Mouse (Mus musculus) midbrain, postnatal 0 days (tissue): ENCODE results near the gene Noxred1. TPM values are rescaled to one million over a fixed set of nuclear protein-coding genes. Genes with fewer than 3 reads are reported as not detected.

Experiments used
- ATAC-seq: fragments of 200-750 bp; cut with Nextera tagmentation; 2 replicates; pipeline ENCODE4 v1.8.0; 2017; ENCODE audit warnings: moderate number of reproducible peaks, mild to moderate bottlenecking, moderate TSS enrichment, moderate library complexity; ENCODE audit not compliant: low FRiP score
- DNase-seq: peaks from one replicate; pipeline ENCODE4 v3.0.0-alpha.2; 2015; ENCODE audit warnings: low spot score
- H3K27ac ChIP-seq: fragments of 300-500 bp; sonication (generic); 2 replicates; pipeline ENCODE4 v1.5.1; 2014; ENCODE audit warnings: low read depth, mild to moderate bottlenecking, low read length, mixed read lengths
- H3K27me3 ChIP-seq: fragments of 300-500 bp; sonication (generic); 2 replicates; pipeline ENCODE4 v1.6.1; 2014; ENCODE audit warnings: low read length, control low read depth, mixed read lengths; ENCODE audit not compliant: insufficient read depth
- H3K36me3 ChIP-seq: fragments of 300-500 bp; sonication (generic); 2 replicates; pipeline ENCODE4 v1.6.1; 2014; ENCODE audit warnings: low read length, control low read depth, mixed read lengths; ENCODE audit not compliant: insufficient read depth
- H3K4me1 ChIP-seq: fragments of 300-500 bp; sonication (generic); 2 replicates; pipeline ENCODE4 v1.6.1; 2014; ENCODE audit warnings: mild to moderate bottlenecking, control low read depth, antibody characterized with exemption, low read length, mixed read lengths; ENCODE audit not compliant: insufficient read depth
- H3K4me2 ChIP-seq: fragments of 300-500 bp; sonication (generic); 2 replicates; pipeline ENCODE4 v1.6.1; 2014; ENCODE audit warnings: low read depth, mild to moderate bottlenecking, low read length, mixed read lengths; ENCODE audit not compliant: poor library complexity, severe bottlenecking
- H3K4me3 ChIP-seq: fragments of 300-500 bp; sonication (generic); 2 replicates; pipeline ENCODE4 v1.5.1; 2014; ENCODE audit warnings: low read depth, mild to moderate bottlenecking, low read length, moderate library complexity
- H3K9ac ChIP-seq: fragments of 300-500 bp; sonication (generic); replicated peaks from 2 replicates; pipeline ENCODE4 v1.6.1; 2014; ENCODE audit warnings: mild to moderate bottlenecking, low read length, moderate library complexity, mixed read lengths; ENCODE audit not compliant: poor library complexity, severe bottlenecking
- H3K9me3 ChIP-seq: fragments of 300-500 bp; sonication (generic); 2 replicates; pipeline ENCODE4 v1.6.1; 2016; ENCODE audit warnings: low read length, control low read depth
- CTCF ChIP-seq: IDR thresholded peaks from 2 replicates; pipeline ENCODE4 v1.5.1; 2016; ENCODE audit warnings: antibody characterized with exemption, mild to moderate bottlenecking
- WGBS: fragments of 180-500 bp; shearing (Covaris S2); extraction: QIAGEN DNeasy Blood & Tissue Kit; methylation state at CpG from one replicate; pipeline ENCODE4 v1.1.7; 2014; 5-methylcytosine and 5-hydroxymethylcytosine counted together
- polyA plus RNA-seq: library from polyadenylated mRNA; unstranded; fragments of >200 nt; fragmentation: Nextera tagmentation; extraction: Ambion mirVana; gene quantifications from 2 replicates; pipeline ENCODE4 v1.2.1, GENCODE M21; 2015
- total RNA-seq: library from RNA; depleted of rRNA; stranded (reverse); fragments of >200 nt; gene quantifications from 2 replicates; pipeline ENCODE4 v1.2.3, GENCODE M21; 2014

The Noxred1 gene
- total and polyA plus RNA-seq, 2 experiments from 2014 or later, result 0.30 to 0.88 TPM

DNA sequence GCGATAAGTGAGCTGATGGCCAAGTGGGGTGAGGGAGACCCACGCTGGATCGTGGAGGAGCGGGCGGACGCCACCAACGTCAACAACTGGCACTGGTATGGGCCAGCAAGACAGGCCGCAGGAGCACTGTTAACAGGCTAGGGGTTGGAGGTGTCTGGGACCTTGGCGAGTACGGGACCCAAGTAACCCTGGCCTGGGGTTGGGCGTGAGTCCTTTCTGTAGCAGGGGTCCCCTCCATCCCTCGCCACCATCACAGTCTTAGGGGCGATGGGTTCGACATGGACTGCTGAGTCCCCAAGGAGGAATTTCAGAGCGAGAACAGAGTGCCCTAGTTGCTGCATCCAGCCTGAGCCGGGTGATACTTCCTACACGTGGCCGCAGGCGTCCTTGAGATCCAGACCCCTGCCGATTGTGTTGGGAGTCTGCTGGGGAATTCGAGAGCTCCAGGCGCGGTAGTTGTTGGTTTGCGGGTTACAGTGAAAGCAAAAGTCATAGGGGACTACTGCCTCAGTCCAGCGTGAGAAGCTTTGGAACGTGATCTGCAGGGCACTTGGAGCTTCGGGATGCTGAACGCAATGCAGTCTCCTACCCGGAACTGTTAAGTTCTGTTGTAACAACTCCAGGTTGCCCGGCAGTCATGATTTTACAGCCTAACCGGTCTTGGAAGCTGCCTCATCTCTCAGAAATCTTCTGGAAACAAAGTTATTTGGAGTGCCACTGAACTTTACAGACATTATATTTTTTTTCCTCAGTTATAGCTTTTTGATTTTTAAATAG lies 28.5 kb upstream of the Noxred1 start:
- Histone ChIP-seq H3K9me3 (no peaks in the 10 kb centered on the region), H3K27me3 (no peaks in the 10 kb centered on the region), H3K27ac (peak overlapping the region; percentile 86), H3K4me1 (0 out of 2 replicates have a peak, but pooled peaks cover 9% of the 10 kb centered on the region), H3K4me3 (peak overlapping the region; percentile 62), H3K9ac (peak overlapping the region; percentile 71), H3K36me3 (peaks cover 33% of the 10 kb centered on the region), H3K4me2 (peak overlapping the region; percentile 62)
- ATAC-seq, result peak; percentile 70
- WGBS, result 0% methylated on average over 31 of the region's 31 CpGs
- TF ChIP-seq CTCF, result no peak
- DNase-seq, result peak; percentile 26

GRCm38 (mm10) chr12:87266108-87266826 lies 27.7 kb upstream of the Noxred1 start, which contains the start of the genes Vipas39 and Ahsa1:
Gene Vipas39 (minus strand): TSS chr12:87266256.
Gene Ahsa1 (plus strand): TSS chr12:87266479.
- no peaks in the 10 kb centered on the region for H3K9me3 ChIP-seq
- DNase-seq (peak; percentile 99), ATAC-seq (peak; percentile 97)
- H3K27me3 ChIP-seq, result no peaks in the 10 kb centered on the region
- H3K36me3 ChIP-seq, result peaks cover 33% of the 10 kb centered on the region
- WGBS, result under 1% methylated on average over 31 of the region's 31 CpGs
- peak within 1 kb of the TSS; percentile 62 for H3K4me2 ChIP-seq
- 0 out of 2 replicates have a peak, but pooled peaks cover 9% of the 10 kb centered on the region for H3K4me1 ChIP-seq
- H3K9ac ChIP-seq, result peak within 1 kb of the TSS; percentile 71
- H3K27ac ChIP-seq, result peak within 1 kb of the TSS; percentile 86
- peak within 1 kb of the TSS; percentile 62 for H3K4me3 ChIP-seq
- peak; percentile 64 for TF ChIP-seq CTCF

GRCm38 (mm10) chr12:87265444-87265843 lies 26.9 kb upstream of the Noxred1 start:
- peaks cover 29% of the 10 kb centered on the region for H3K36me3 ChIP-seq
- 0 out of 2 replicates have a peak, but pooled peaks cover 9% of the 10 kb centered on the region for H3K4me1 ChIP-seq
- peak overlapping the region; percentile 54 for H3K4me2 ChIP-seq
- no peak for TF ChIP-seq CTCF
- WGBS, result 25% methylated on average over 11 of the region's 11 CpGs
- H3K9ac ChIP-seq, result peak overlapping the region; percentile 71
- no peaks in the 10 kb centered on the region for H3K9me3 ChIP-seq
- ATAC-seq (no peak), DNase-seq (no peak)
- H3K27me3 ChIP-seq, result no peaks in the 10 kb centered on the region
- H3K27ac ChIP-seq, result peak overlapping the region; percentile 86
- peak overlapping the region; percentile 62 for H3K4me3 ChIP-seq

DNA sequence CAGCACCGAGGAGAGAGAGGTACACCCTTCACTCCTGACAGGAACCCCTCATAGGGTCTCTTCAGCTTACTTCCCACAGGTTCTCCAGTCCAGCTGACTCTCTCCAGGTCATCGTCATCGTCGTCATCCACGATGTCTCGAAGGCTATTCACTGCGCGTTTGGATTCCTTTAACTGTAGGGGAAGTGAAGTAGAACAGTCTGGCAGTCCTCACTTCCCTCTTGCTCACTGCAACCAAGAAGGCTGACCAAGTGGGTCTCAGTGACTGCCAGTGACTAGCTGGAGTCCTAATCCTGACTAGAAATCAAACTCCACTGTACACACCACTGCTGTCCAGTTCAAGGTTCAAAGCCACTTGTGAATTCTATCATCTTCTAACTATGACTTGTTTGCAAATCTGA lies 22.0 kb upstream of the Noxred1 start:
- no peaks in the 10 kb centered on the region for H3K9me3 ChIP-seq

DNA sequence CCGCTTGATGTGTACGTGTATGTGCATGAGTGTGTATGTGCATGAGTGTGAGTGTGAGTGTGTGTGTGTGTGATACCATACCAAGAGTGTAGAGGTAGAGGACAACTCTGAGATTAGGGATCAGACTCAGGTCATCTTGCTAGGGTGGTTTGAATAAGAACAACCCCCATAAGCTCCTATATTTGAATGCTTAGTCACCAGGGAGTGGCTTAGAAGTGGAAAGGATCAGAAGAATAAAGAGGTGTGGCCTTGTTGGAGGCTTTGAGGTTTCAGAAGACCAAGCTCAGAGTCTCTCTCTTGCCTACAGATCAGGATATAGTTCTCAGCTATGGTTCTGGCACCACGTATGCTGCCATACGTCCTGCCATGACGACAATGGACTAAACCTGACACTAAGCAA lies 18.1 kb upstream of the Noxred1 start:
- Histone ChIP-seq H3K4me2 (no peak overlapping the region), H3K9ac (no peak overlapping the region), H3K4me3 (no peak overlapping the region), H3K9me3 (no peaks in the 10 kb centered on the region), H3K27ac (no peak overlapping the region), H3K4me1 (no peaks in the 10 kb centered on the region), H3K27me3 (no peaks in the 10 kb centered on the region), H3K36me3 (peaks cover 63% of the 10 kb centered on the region)
- ATAC-seq, result no peak
- 92% methylated on average over 5 of the region's 5 CpGs for WGBS
- no peak for DNase-seq
- no peak for TF ChIP-seq CTCF

More for the DNA sequence above, 22.0 kb upstream of the Noxred1 start:
- no peak overlapping the region for H3K9ac ChIP-seq
- H3K27me3 ChIP-seq, result no peaks in the 10 kb centered on the region
- no peak overlapping the region for H3K4me2 ChIP-seq
- WGBS, result 96% methylated on average over 8 of the region's 8 CpGs
- no peaks in the 10 kb centered on the region for H3K4me1 ChIP-seq
- no peak overlapping the region for H3K4me3 ChIP-seq
- H3K36me3 ChIP-seq, result peaks cover 45% of the 10 kb centered on the region
- TF ChIP-seq CTCF, result no peak
- ATAC-seq, result no peak
- DNase-seq, result no peak
- H3K27ac ChIP-seq, result no peak overlapping the region

- Histone ChIP-seq H3K4me3 (no peak overlapping the region), H3K9ac (no peak overlapping the region), H3K27me3 (no peaks in the 10 kb centered on the region), H3K27ac (no peak overlapping the region), H3K4me2 (no peak overlapping the region), H3K36me3 (peaks cover 75% of the 10 kb centered on the region), H3K4me1 (no peaks in the 10 kb centered on the region), H3K9me3 (no peaks in the 10 kb centered on the region)
- WGBS, result 92% methylated on average over 6 of the region's 6 CpGs
- DNase-seq (no peak), ATAC-seq (no peak)
- no peak for TF ChIP-seq CTCF
Observed at GRCm38 (mm10) chr12:87253878-87254277, 15.3 kb upstream of the Noxred1 start.
